Mouse (Mus musculus): ENCODE results near the gene Gda. TPM values are rescaled to one million over a fixed set of nuclear protein-coding genes. Genes with fewer than 3 reads are reported as not detected.

The Gda gene
- total RNA-seq, 2 experiments from 2014 or later = 6.4 to 7.7 TPM

DNA sequence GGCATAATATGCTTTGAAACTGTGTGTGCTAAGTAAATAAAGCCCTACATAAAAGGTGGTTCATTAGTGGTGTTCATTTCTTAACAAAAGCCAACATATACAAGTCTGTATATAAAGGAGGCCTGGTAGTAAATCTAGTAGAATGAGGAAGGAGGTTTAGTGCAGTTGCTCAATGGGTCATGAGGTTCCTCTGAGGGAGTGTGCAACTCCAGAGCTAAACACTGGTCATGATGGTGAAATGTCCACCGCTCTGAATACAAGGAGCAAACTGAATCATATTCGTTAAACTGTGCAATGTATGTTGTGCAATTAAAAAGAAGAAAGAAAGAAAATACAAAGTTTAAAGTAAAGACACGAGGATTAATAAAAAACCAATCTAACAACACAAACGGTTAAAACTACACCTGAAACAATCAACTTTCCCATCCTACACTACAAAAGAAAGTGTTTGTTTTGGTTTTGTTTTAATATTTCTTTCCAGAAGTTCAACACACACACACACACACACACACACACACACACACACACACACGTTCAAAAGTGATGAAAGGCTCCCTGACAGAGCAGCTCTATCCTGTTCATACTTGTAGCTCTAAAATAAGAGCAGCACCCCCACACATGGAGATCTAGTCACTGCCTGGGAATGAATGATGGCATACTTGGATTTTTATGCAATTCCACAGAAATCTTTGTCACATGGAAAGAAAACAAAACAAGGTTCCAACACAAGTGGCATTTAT is 11.9 kb downstream of the Gda start:
- DNase-seq (ENCODE audit: low spot score) = no peak

DNA sequence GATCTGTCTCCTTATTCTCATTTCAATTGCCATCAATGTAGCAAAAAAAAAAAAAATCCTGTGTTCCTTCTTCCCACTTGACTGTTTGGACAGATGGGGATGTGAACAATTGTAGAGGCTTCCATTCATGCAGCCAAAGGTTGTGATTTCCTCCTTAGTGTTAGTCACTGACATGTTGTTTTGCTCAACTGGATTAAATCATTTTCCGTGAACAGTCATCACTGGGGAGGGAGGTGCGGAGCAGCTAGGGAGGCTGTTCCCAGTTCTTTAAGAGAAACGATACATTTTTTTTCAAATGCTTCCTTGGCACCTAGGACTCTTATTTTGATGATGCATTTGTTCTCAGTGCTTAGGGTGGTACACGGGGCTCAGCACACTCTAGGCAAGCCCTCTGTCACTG is 15.8 kb downstream of the Gda start:
- DNase-seq (ENCODE audit: low spot score) = no peak

DNA sequence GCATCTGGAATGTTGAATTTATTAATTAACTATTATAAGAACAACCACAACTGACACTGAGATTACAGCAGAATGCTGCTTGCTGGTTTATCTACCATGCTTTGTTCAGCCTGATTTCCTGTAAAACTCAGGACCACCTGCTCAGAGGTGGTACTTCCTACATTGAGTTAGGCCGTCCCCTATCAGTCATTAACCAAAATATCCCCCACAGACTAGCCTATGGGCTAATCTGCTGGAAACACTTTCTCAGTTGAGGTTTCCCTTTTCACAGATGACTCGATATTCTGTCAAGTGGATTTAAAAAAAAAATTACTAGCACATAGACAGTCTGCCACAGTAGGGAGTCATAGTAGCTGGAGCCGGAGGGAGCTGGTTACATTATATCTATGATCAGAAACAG is 31.5 kb downstream of the Gda start:
- no peak for DNase-seq (ENCODE audit: low spot score)

DNA sequence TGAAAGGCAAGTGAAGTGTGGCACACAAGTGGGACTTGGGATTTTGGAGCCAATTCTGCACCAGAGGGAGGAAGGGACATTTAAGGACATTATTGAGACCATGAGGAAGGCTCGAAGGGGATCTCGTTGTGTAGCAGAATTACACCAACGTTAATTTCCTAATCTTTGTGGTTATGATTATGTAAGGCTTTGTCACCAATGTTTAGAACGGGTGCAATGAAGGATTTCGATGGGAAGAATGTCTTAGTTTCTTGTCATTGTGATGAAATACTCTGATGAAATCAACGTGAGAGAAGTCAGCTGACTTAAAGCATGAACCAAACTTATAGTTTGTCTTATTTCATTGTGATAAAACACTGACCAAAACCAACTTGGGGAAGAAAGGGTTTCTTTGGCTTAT is 32.4 kb downstream of the Gda start:
- no peak for DNase-seq (ENCODE audit: low spot score)

DNA sequence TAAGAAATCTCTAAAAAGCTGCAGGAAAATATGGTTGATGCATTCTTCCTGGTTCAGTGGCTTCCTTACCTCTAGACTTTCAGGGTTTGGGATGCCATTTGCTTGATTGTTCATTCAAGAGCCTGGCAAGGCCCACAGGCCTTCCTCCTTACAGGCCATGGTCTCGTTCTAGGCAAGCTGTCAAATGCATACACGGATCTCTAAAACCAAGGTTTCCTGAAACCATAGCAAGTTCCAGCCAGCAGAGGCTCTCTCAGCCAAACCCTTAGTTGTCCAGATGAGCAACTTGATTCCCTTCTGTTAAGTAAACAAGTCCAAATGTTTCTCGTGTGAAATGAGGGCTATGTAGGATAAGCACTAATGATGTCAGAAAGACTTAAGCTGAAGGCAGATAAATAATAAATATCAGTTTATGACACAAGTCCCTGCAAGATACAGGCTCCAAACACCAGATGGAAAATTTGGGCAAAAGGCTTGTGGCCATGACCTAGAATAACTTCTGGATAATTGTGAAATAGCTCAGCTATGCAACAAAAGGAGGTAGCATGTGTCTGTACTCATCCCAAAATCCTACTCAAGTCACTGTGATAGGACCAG is 34.0 kb downstream of the Gda start:
- peak; percentile 18 for DNase-seq (ENCODE audit: low spot score)

DNA sequence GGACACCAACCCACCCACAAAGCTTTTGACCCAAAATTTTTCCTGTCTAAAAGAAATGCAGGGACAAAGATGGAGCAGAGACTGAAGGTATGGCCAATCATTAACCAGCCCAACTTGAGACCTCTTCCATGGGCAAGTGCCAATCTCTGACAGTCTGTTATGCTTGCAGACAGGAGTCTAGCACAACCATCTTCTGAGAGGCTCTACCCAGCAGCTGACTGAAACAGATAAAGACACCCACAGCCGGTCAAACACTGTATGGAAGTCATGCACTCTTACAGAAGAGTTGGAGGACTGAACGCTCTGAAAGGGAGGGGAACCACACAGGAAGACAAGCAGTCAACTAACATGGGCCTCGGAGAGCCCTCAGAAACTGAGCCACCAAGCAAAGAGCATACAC is 36.7 kb downstream of the Gda start:
- no peak for DNase-seq (ENCODE audit: low spot score)

DNA sequence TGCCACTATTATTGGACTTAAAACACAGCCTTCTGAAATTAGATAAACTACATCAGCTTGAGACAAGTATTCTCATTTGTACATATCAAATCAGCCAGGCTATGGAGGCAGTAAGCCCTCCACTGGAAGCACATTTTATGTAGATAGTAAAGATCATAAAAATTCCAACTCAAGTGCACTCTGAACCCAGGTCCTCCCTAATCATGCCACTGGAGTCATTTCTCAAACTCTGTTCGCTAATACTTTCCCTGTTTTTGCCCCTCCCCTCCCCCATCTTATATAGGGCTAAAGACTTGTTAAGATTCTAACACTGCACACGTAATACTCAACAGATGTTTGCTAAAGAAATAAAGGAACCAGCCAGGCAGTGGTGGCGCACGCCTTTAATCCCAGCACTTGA is 39.9 kb downstream of the Gda start:
- DNase-seq (ENCODE audit: low spot score) = no peak

DNA sequence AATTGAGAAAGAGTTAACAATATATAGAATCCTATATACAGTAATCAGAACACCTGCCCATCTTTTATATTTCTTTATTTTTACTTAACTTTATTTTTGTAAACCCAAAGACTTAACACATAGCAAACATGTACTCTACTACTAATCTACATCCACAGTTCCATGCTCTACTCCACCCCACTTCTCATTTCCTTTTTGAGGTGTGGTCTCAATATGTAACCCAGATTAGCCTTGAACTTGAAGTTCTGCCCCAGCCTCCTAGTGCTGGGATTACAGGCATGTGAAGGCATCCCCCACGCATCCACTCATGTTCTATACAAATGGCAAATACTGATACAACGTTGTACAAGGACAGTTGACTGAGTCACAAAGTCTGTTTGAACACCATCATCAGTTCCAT is 40.4 kb downstream of the Gda start:
- no peak for DNase-seq (ENCODE audit: low spot score)

DNA sequence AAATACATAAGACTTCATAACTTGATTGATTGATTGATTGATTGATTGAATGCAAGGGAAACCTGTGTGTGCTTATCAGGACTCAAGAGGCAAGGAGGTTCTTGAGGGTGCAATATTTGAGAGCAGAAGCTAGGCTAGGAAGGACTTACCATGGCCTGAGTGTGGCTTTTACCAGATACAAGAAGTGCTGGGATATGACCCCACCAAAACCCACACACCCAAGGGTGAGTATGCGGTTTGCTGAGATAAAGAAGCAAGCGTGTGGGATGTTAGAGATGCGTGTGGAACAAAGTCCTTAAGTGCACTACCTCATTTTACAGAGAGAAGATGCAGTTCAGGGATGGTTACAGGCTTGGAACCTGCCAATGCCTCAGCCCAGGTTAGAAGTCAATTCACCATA is 41.0 kb downstream of the Gda start:
- no peak for DNase-seq (ENCODE audit: low spot score)

DNA sequence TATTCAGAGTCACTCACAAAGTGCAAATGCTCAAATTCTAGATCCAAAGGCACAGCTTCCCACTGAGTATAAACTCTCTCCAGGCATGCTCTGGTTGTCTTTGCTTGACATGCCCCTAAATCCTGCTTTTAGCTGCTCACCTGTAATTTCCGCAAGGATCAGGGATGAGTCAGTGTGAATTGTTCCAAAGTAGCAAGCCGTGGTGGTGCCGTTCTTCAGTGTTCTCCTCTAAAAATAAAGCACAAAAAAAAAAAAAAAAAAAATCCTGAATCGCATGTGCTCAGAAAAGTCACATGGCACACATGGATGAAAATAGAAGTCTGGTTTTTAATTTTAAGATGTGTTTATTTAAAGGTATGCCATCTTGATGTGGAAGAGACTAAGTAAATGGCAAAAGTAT is 47.9 kb downstream of the Gda start:
- DNase-seq (ENCODE audit: low spot score) = no peak

DNA sequence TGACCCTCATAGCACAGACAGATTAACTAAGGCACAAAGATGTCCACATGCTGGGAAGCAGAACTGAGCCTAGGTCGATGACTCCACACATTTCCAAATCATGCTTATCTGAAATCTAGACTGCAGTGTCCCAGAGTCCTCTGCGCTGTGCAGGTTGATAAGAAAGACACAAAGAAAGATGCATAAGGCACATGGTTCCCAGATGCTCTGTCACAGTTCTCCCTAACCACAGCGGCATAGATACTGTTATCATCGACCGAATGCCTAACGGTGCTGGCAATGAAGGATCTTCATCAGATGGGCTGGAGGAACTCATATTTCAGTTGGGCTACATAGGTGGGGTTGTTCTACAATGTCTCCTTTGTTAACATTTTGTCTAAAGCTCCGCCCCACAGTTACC is 49.5 kb downstream of the Gda start:
- DNase-seq (ENCODE audit: low spot score) = no peak

DNA sequence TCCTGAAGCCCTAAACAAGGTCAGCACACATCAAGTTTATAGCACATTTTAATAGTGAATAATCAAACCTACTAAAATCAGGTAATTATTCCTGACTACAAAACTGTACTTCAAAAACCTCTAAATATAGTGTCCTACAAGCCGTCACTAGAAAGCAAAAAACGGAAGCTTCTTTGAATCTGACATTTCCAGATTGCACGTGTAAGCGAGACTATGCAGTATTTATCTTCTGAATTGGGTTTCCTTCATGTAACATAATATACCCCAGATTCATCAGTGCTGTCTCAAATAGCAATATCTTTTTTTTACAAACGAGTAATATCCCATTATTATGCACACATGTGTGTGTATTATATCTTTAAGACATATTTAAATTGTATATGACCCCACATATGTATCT is 54.8 kb downstream of the Gda start:
- no peak for DNase-seq (ENCODE audit: low spot score)

DNA sequence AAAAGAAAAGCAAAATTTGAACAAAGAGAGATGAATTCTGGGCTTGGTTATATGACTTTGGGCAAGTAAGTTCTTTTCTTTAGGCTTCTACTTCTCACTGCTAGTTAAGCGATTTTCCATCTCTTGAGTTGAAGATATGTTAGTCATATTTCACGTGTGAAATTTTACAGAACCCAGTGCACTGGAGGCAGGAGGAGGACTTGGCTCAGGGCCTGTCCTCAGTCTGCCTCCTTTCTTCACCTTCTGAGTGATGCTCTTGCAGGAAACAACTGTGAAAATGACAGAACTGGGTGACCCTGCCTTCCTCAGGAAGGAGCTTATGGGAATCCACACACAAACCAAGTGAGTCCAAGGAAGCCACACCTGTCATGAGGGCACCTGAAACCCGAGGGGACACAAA is 57.9 kb downstream of the Gda start:
- no peak for DNase-seq (ENCODE audit: low spot score)

DNA sequence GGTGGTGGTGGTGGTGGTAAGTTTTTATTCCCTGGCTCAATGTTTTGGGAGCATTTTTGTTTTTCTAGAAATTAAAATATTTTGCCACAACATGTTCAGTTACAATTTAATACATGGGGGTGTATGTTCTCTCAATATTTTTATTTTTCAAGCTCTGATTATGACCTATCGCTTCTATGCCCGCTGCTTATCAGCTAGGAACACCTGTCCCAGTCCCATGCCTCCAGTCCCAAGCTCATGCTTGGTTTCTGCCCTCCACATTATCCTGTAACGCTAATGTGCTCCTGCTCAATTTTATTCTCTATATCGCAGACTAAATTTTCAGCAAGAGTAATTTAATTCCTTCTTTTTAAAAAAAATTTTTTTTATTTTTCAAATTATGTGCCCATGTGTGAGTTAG is 64.1 kb downstream of the Gda start:
- no peak for DNase-seq (ENCODE audit: low spot score)

DNA sequence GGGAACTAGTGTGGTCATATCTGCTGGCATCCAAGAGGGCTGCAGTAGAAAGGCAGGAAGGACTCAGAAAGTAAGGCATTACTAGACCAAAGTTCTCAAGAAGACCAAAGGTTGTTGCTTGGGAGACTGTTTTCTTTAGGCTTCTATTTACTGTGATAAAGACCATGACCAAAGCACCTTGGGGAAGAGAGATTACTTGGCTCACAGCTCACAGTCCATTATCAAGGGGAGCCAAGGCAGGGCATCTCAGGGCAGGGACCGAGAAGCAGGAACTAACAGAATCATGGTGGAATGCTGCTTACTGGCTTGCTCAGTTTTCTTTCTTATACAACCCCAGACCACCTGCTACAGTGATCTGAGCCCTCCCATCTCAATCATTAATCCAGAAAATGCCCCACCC is 65.9 kb downstream of the Gda start:
- DNase-seq (ENCODE audit: low spot score) = no peak

DNA sequence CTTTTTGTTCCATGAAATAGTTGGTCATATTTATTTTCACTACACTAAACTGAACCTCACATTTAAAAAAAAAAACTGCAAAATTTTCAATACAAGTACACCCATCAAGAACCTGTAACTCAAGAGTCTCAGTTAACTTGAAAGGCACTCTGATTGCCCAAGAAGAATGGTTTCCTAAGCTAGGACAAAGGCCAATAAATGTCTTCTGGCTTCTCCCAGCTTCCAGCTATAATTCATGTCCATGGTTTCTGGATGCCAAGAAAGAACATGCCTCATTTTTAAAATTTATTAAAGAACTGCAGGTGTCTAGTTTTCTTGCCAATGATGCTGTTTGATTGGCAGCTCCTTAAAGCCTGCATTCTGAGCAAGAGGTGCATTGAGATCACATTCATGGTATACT is 75.3 kb downstream of the Gda start:
- no peak for DNase-seq (ENCODE audit: low spot score)

DNA sequence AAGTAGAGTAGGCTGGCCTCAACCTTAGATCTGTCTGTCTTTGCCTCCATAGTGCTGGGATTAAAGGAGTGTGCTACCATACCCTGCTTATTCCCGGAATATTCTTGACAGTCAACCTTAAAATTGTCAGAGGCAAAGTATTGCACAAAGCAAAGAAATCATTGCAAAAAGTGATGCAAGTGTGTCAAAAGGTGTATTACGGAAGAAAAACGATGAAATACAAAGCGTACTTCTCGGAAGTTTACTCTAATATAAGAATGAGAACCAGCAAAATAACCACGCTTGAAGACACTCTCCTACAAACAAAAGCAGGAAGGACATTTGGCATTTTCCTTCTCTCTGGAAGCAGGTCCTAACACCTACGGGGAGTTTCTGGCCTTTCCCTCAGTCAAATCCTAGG is 76.9 kb downstream of the Gda start:
- no peak for DNase-seq (ENCODE audit: low spot score)

DNA sequence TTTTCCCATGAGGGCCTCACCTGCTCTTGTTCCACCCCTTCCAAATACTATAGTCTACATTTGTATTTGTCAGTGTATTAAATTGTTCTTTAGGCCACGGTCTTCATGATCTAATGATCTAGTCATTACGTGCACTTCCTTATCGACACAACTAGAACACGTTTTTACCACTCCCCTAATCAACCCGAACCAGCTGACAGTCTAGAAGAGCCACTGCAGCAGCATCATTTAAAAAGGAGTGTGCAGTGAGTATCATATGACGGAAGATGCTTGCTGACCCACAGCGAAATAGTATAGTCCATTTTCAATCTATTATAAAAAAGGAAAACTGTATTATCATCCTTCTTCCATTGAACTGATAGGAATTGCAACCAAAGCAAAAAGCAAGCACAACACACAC is 82.3 kb downstream of the Gda start:
- DNase-seq (ENCODE audit: low spot score) = no peak

DNA sequence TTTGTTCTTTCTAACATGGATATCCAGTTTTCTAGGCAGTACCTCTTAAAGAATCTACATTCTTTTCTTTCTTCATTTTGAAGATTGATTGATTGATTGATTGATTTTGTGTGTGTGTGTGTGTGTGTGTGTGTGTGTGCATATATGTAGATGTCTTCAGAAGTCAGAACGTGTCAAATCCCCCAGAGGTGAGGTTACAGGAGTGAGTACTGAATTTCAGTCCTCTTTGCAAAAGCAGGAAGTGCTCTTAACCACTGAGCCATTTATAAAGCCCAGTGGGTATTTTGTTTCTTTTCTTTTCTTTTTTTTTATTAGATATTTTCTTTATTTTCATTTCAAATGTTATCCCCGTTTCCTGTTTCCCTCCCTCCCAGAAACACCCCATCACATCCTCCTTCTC is 86.4 kb downstream of the Gda start:
- DNase-seq (ENCODE audit: low spot score) = no peak

DNA sequence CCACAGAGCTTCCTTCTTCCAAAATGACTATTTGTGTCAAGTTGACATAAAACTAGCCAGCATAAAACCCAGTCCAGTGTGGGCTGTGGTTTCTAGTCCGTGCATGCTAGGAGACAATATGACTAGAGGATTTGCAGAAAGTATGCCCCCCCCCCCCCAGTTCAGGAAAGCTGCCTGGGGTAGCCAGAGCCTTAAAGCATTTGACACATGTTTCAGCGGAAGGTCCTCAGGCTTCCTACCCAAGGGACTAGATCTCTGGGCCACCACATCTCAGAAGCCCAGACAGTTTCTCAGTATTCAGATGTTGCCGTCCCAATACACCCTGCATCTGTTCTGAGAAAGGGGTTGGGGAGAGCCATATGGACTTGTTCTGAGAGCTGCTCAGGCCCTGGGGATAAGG is 89.0 kb downstream of the Gda start:
- no peak for DNase-seq (ENCODE audit: low spot score)

DNA sequence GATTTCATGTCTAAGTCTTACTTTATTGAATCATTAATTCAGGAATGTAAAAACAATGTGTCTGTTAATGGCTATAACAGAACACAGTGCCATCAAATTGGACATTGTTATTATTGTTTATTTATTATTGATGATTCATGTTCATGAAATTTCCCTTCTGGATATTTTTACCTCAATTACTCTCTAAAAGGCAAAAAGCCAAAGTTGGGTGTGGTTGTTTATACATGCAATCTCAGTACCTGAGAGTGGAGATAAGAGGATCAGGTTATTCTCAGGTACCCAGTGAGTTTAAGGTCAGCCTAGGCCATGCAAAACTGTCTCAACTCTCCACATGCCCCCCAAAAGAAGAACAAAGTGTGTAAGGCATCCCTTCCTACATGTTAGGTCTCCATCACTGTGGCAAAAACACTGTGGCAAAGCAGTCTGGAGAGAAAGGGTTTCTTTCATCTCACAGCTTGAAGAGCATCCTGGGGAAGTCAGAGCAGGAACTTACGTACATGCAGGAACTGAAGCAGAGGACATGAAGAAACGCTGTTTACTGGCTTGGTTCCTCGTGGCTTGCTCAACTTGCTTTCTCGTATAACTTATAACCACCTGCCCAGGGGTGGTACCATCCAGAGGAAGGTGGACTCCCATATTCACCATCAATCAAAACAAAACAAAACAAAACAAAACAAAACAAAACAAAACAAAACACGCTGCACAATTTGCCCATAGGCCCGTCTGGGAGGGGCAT is 89.6 kb downstream of the Gda start:
- no peak for DNase-seq (ENCODE audit: low spot score)

DNA sequence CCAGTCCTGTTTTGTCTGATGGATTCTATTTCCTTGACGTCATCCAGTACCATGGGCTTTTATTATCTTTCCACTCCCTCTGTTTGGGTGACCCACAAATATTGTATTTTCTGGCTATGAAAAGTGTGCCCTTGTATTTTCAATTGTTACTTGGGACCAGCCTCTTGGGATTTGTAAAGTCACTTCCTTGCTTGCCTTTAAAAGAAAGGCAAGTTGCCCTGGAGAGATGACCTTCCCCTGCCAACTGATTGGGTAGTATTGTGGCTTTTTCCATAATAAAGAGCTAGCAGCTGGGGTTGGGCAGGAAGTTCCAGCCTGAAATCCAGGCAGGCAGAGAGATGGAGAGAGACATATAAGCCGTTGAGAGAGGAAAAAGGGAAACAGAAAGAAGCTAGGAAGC is 91.5 kb downstream of the Gda start:
- DNase-seq (ENCODE audit: low spot score) = no peak

DNA sequence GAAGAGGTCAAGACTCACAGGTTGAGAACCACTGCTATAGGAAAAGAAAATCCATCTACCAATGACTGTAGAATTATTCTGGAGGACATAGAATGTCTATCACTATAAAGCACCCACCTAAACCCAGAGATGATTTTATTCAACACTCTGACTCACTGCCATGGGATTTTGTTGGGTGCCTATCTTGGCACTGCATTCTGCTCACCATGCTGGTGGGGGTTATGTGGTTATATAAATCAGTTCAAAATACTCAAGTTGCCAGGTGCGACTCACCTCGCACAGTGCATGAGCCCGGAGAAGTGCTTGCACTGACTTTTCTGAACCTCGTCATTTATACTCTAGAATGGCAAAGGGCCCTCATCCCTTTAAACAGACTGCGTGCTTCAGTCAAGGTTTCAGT is 94.0 kb downstream of the Gda start:
- no peak for DNase-seq (ENCODE audit: low spot score)
